Mouse (Mus musculus) neural tube, embryonic 11.5 days (tissue): ENCODE results near the gene Ehbp1. TPM values are rescaled to one million over a fixed set of nuclear protein-coding genes. Genes with fewer than 3 reads are reported as not detected.

ENCODE experiments used
- ATAC-seq: fragments of 200-750 bp; cut with Nextera tagmentation; 2 replicates; pipeline ENCODE4 v1.8.0; 2017; ENCODE audit warnings: moderate number of reproducible peaks, mild to moderate bottlenecking, moderate TSS enrichment, moderate library complexity; ENCODE audit not compliant: insufficient read depth, low FRiP score, low TSS enrichment
- DNase-seq: peaks from one replicate; pipeline ENCODE4 v3.0.0-alpha.2; 2015; ENCODE audit warnings: low spot score
- H3K27ac ChIP-seq: fragments of 300-500 bp; sonication (generic); 2 replicates; pipeline ENCODE4 v1.5.1; 2014; ENCODE audit warnings: low read depth, mild to moderate bottlenecking, low read length
- H3K27me3 ChIP-seq: fragments of 300-500 bp; sonication (generic); 2 replicates; pipeline ENCODE4 v1.6.1; 2014; ENCODE audit warnings: mild to moderate bottlenecking, low read length, mixed read lengths; ENCODE audit not compliant: control insufficient read depth, insufficient read depth
- H3K36me3 ChIP-seq: fragments of 300-500 bp; sonication (generic); 2 replicates; pipeline ENCODE4 v1.6.1; 2014; ENCODE audit warnings: mild to moderate bottlenecking, low read length, moderate library complexity, mixed read lengths; ENCODE audit not compliant: control insufficient read depth, insufficient read depth
- H3K4me1 ChIP-seq: fragments of 300-500 bp; sonication (generic); 2 replicates; pipeline ENCODE4 v1.6.1; 2014; ENCODE audit warnings: low read length, mixed read lengths; ENCODE audit not compliant: control insufficient read depth, insufficient read depth
- H3K4me2 ChIP-seq: fragments of 300-500 bp; sonication (generic); 2 replicates; pipeline ENCODE4 v1.6.1; 2014; ENCODE audit warnings: low read depth, mild to moderate bottlenecking, moderate library complexity
- H3K4me3 ChIP-seq: fragments of 300-500 bp; sonication (generic); 2 replicates; pipeline ENCODE4 v1.5.1; 2014; ENCODE audit warnings: low read depth, low read length
- H3K9ac ChIP-seq: fragments of 300-500 bp; sonication (generic); 2 replicates; pipeline ENCODE4 v1.6.1; 2014; ENCODE audit warnings: mild to moderate bottlenecking, low read length
- H3K9me3 ChIP-seq: fragments of 300-500 bp; sonication (generic); 2 replicates; pipeline ENCODE4 v1.6.1; 2016; ENCODE audit warnings: low read length; ENCODE audit not compliant: control insufficient read depth
- WGBS: fragments of 180-500 bp; shearing (Covaris S2); extraction: QIAGEN DNeasy Blood & Tissue Kit; methylation state at CpG from one replicate; pipeline ENCODE4 v1.1.7; 2014; 5-methylcytosine and 5-hydroxymethylcytosine counted together
- polyA plus RNA-seq: library from polyadenylated mRNA; unstranded; fragments of >200 nt; fragmentation: Nextera tagmentation; extraction: Ambion mirVana; gene quantifications from 2 replicates; pipeline ENCODE4 v1.2.1, GENCODE M21; 2014

Gene Ehbp1
- polyA plus RNA-seq, 1 experiment from 2014 or later: 13.8 TPM

DNA sequence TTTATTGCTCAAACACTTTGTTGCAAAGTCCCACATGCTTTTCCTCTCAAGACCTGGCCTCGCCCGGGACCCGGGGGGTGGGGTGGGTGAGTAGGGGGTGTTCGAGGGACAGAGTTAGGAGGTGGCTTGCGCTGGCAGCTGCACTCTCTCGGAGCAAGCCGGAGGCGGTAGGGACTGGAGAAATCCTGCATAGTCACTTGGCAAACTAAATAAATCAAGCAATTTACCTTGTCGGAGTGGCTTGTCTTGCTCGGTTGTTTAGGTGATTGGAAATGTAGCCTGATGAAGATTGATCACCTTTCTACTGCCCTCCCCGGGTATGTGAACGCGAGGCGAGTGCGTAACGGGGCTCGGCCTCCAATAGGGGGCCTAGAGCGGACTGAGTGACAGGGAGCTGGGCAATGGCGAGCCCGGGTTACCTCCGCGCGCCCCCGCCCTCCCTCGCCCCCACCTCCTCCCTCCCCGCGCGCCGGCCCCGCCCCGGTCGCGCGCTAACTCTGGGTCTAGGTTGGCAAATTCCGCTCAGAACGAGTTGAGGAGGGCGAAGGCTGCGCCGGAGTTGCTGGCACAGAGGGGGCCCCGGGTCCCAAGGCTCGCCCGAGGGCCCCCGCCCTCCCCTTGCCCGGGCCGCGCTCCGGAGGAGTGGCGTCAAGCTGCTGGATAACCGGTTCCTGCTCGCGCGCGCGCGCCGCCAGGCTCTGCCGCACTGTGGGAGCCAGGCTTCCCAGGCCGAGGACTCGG, 340.6 kb downstream of the Ehbp1 start:
- peaks cover 100% of the 10 kb centered on the region for H3K27me3 ChIP-seq
- H3K9ac ChIP-seq: no peak overlapping the region
- no peaks in the 10 kb centered on the region for H3K36me3 ChIP-seq
- ATAC-seq (peak; percentile 87), DNase-seq (peak; percentile 83)
- H3K27ac ChIP-seq: no peak overlapping the region
- peak overlapping the region; percentile 43 for H3K4me3 ChIP-seq
- WGBS: under 1% methylated on average over 42 of the region's 59 CpGs
- H3K4me2 ChIP-seq: peak overlapping the region; percentile 63
- H3K4me1 ChIP-seq: peaks cover 6% of the 10 kb centered on the region
- no peaks in the 10 kb centered on the region for H3K9me3 ChIP-seq

DNA sequence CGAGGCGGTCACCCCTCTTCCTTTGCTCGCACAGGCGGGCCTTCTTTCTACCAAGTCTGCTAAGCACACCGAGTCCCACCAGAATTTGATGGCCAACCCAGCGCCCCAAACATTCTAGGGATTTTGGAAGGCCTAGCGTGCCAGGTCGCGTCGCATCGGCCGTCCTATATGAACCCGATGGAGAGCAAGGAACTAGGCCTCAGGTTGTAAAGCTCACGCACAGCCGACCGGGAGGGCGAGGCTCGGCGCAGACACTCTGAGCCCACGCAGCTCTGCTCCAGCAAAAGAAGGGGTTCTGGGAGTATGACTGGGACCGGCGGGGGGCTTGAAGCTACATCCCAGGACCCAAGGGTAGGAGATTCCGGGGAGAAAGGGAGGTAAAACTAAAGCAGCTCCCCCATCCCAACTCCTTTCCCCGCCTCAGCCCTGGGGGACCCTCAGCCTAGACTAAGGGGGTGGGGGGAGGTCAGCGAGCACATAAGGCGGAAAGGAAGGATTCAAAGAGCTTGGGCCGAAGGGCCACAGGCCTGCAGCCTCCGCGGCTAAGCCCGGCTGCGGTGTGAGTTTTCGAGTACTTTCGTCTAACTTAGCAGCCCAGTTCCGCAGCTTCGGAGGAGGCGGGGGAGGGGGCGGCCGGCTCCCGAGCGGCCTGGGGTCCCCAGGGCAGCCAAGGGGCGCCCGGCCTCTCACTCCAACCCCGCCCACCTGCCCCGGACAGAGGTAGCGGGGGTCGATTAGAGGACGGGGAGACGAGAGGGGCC, 341.6 kb downstream of the Ehbp1 start:
- no peak for ATAC-seq
- peak; percentile 58 for DNase-seq
- peak overlapping the region; percentile 43 for H3K4me3 ChIP-seq
- H3K9me3 ChIP-seq: no peaks in the 10 kb centered on the region
- peaks cover 100% of the 10 kb centered on the region for H3K27me3 ChIP-seq
- peaks cover 8% of the 10 kb centered on the region for H3K4me1 ChIP-seq
- no peak overlapping the region for H3K27ac ChIP-seq
- H3K36me3 ChIP-seq: no peaks in the 10 kb centered on the region
- no peak overlapping the region for H3K9ac ChIP-seq
- under 1% methylated on average over 47 of the region's 48 CpGs for WGBS
- H3K4me2 ChIP-seq: peak overlapping the region; percentile 63; the same call in 1 of the 2 replicates

- DNase-seq (peak; percentile 43), ATAC-seq (no peak)
- peaks cover 99% of the 10 kb centered on the region for H3K27me3 ChIP-seq
- H3K27ac ChIP-seq: no peak overlapping the region
- H3K4me2 ChIP-seq: no peak overlapping the region
- no peak overlapping the region for H3K9ac ChIP-seq
- no peaks in the 10 kb centered on the region for H3K9me3 ChIP-seq
- no peak overlapping the region for H3K4me3 ChIP-seq
- H3K36me3 ChIP-seq: no peaks in the 10 kb centered on the region
- peaks cover 8% of the 10 kb centered on the region for H3K4me1 ChIP-seq
- 1% methylated on average over 31 of the region's 31 CpGs for WGBS
These were observed 342.4 kb downstream of the Ehbp1 start for GRCm38 (mm10) chr11:21999396-22000315.

DNA sequence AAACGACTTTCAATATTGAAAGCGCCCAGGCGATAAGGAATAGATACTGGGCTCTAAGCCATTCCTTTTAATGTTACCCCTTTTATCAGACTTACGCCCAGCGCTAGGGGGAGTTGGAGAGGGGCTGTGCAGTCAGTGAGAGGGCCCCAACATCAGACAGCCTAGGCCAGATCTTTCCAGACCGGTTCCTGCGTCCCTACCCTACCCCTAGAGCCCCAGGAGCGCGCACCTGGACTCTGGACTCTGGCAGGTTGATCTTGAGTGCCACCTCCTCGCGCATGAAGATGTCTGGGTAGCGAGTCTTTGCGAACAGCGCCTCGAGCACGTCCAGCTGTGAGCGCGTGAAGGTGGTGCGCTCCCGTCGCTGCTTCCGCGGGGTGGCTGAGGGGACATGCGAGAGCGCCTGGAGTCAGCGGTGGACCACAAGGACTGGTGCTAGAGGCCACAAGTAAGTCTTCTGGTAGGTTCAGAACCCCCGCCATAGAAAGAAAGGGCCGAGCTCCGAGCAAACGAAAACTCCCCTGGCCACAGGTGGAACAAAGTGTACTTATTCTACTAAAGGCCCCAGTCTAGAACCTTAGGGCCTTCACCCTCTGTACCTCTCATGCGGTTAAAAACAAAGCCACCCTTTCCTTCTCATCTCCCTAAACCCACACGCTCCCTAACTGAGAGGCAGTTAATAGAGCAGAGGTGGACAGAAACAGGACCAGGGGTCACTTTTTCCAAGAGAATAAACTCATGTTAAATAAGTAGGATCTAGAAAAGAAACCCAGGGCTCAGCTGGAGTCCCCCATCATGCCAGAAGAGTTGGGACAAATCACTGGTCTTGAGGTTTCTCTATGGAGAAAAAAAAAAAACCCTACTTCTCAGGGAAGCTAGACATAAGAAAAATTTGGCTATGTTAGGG, 343.7 kb downstream of the Ehbp1 start:
- Histone ChIP-seq H3K9me3 (no peaks in the 10 kb centered on the region), H3K4me1 (peaks cover 8% of the 10 kb centered on the region), H3K9ac (no peak overlapping the region), H3K27me3 (peaks cover 99% of the 10 kb centered on the region), H3K4me2 (no peak overlapping the region), H3K36me3 (no peaks in the 10 kb centered on the region), H3K27ac (no peak overlapping the region), H3K4me3 (no peak overlapping the region)
- 1% methylated on average over 32 of the region's 32 CpGs for WGBS
- ATAC-seq: no peak
- peak; percentile 57 for DNase-seq

DNA sequence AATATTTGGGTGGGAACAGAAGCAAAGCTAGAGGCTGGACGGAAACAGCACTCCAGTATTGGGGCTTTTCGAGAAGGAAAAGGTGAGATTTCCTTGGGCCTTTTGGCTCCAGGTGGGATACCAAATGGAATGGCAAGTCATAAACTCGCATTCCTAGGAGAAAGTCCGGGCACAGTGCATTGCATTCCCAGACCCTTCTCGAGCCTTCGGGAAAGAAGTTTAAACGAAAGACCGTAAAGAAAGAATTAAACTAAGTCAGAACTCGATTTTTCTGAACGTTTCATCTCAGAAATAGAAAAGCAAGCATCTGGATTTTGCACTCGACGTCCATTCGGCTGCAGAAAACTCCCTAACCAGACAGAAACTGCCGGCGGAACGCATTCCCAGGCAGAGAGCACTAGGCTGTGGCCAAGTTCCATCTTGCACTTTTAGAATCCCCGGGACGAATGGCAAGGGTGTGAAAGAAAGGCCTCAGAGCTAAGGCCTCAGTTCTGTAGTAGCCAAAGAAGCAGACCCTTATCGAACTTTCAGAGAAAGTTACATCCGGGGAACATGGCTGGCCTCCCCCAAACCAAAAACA, 344.4 kb downstream of the Ehbp1 start:
- ATAC-seq: no peak
- peaks cover 5% of the 10 kb centered on the region for H3K4me1 ChIP-seq
- H3K27me3 ChIP-seq: peaks cover 99% of the 10 kb centered on the region
- H3K9me3 ChIP-seq: no peaks in the 10 kb centered on the region
- H3K9ac ChIP-seq: no peak overlapping the region
- H3K4me3 ChIP-seq: no peak overlapping the region
- H3K36me3 ChIP-seq: no peaks in the 10 kb centered on the region
- no peak overlapping the region for H3K4me2 ChIP-seq
- no peak overlapping the region for H3K27ac ChIP-seq
- 1% methylated on average over 20 of the region's 20 CpGs for WGBS
- no peak for DNase-seq

DNA sequence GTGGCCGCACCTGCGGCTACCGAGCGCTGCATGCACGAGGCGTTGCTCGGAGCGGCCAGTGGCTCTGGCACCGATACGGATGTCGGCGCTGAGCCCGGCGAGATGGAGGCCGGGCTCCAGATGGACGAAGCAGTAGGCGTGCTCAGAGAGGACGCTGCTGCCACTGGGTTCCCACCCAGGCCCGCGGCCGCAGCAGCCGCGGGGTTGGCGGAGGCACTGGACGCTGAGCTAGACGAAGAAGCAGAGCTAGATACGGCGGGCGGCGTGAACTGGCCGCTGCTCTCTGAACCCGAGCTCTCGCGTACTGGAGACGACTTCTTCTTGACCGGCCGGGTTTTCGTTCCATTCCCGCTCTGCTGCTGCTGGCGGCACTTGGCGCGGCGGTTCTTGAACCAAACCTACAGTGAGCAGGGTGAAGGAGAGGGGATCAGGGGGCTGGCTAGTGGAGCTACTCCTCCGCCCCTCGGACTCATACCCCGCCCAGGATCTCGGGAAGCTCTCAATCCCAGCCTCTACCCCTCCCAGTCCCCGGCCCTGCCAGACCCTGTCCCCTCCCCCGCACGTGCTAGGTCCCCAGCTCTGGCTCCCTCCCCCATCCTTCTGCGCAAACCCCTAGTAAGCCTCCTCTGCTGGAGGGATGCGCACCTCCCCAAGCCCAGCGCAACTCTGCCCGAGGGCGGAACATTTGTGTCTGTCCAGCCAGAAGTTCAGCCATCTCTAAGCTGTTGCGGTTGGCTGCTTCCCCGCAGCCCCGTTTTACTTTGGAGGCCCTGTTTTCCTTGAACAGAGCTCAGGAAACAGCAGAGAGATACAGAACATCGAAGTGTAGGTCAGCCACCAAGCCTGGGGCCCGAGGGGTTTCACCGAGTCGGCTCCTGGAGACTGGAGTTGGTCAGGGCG, 345.2 kb downstream of the Ehbp1 start:
- H3K27me3 ChIP-seq: peaks cover 96% of the 10 kb centered on the region
- ATAC-seq (no peak; the same call in 1 of the 2 replicates), DNase-seq (peak; percentile 61)
- H3K9ac ChIP-seq: no peak overlapping the region
- H3K36me3 ChIP-seq: no peaks in the 10 kb centered on the region
- H3K4me2 ChIP-seq: peak overlapping the region; percentile 14; the same call in 1 of the 2 replicates
- H3K27ac ChIP-seq: no peak overlapping the region
- H3K9me3 ChIP-seq: no peaks in the 10 kb centered on the region
- WGBS: under 1% methylated on average over 61 of the region's 63 CpGs
- H3K4me3 ChIP-seq: peak overlapping the region; percentile 6; the same call in 1 of the 2 replicates
- H3K4me1 ChIP-seq: peaks cover 4% of the 10 kb centered on the region; the same call in 1 of the 2 replicates

DNA sequence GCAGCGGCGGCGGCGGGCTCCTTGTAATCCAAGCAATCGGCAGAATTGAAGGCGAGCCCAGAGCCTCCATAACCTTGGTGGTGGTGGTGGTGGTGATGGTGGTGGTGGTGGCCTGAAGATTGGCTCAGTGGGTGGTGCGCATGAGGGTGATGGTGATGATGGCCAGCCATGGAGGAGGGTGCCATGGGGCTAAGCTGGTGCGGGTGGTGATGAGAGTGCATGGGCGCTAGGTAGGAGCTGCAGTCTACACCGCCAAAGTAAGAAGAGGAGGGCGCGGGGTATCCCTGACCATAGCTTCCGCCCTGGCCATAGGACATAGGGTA, 345.8 kb downstream of the Ehbp1 start:
- Histone ChIP-seq H3K4me1 (peaks cover 4% of the 10 kb centered on the region; the same call in 1 of the 2 replicates), H3K36me3 (no peaks in the 10 kb centered on the region), H3K9ac (no peak overlapping the region), H3K4me2 (peak overlapping the region; percentile 14; the same call in 1 of the 2 replicates), H3K27me3 (peaks cover 94% of the 10 kb centered on the region), H3K27ac (no peak overlapping the region), H3K4me3 (no peak overlapping the region), H3K9me3 (no peaks in the 10 kb centered on the region)
- 0% methylated on average over 13 of the region's 13 CpGs for WGBS
- ATAC-seq (no peak; the same call in 1 of the 2 replicates), DNase-seq (no peak)
